Mouse (Mus musculus) thymus, adult 2 months (tissue): ENCODE results near the gene Nhp2. TPM values are rescaled to one million over a fixed set of nuclear protein-coding genes. Genes with fewer than 3 reads are reported as not detected.

Experiments used
- DNase-seq: peaks from one replicate; pipeline ENCODE4 v3.0.0; 2021
- H3K27ac ChIP-seq: fragments of 200-500 bp; 2 replicates; pipeline ENCODE4 v1.5.1; 2012; ENCODE audit warnings: low read length, control low read depth; ENCODE audit not compliant: control insufficient read depth, insufficient read depth
- H3K27me3 ChIP-seq: fragments of 200-500 bp; 2 replicates; pipeline ENCODE4 v1.6.1; 2012; ENCODE audit warnings: mild to moderate bottlenecking, low read length, moderate library complexity, mixed read lengths; ENCODE audit not compliant: control insufficient read depth, insufficient read depth
- H3K36me3 ChIP-seq: fragments of 200-500 bp; 2 replicates; pipeline ENCODE4 v1.6.1; 2012; ENCODE audit warnings: mild to moderate bottlenecking, low read length, moderate library complexity; ENCODE audit not compliant: control insufficient read depth, insufficient read depth
- H3K4me1 ChIP-seq: fragments of 200-500 bp; replicated peaks from 2 replicates; pipeline ENCODE4 v1.6.1; 2012; ENCODE audit warnings: low read length; ENCODE audit not compliant: control insufficient read depth, insufficient read depth
- H3K4me3 ChIP-seq: fragments of 200-500 bp; 2 replicates; pipeline ENCODE4 v1.5.1; 2012; ENCODE audit warnings: mild to moderate bottlenecking, low read length, control low read depth, moderate library complexity; ENCODE audit not compliant: control insufficient read depth, insufficient read depth
- CTCF ChIP-seq: fragments of 200-500 bp; IDR thresholded peaks from 2 replicates; pipeline ENCODE4 v1.5.1; 2012; ENCODE audit warnings: mild to moderate bottlenecking, control low read depth, low read length, moderate library complexity, borderline replicate concordance; ENCODE audit not compliant: control insufficient read depth, poor library complexity, insufficient read depth; ENCODE audit errors: extremely low read depth
- POLR2A ChIP-seq: fragments of 200-500 bp; IDR thresholded peaks from 2 replicates; pipeline ENCODE4 v1.6.1; 2012; ENCODE audit warnings: mild to moderate bottlenecking, low read length, control low read depth, moderate library complexity; ENCODE audit not compliant: control insufficient read depth, poor library complexity, insufficient read depth; ENCODE audit errors: extremely low read depth
- WGBS: fragments of 180-500 bp; shearing (Covaris S2); methylation state at CpG from one replicate; pipeline ENCODE4 v1.1.7; 2018; 5-methylcytosine and 5-hydroxymethylcytosine counted together
- polyA plus RNA-seq: library from polyadenylated mRNA; depleted of rRNA; stranded (reverse); fragments of >200 nt; gene quantifications from 2 replicates; pipeline ENCODE4 v1.2.3, GENCODE M21; 2012

Gene Nhp2
- polyA plus RNA-seq, 1 experiment, result 70.8 TPM

GRCm38 (mm10) chr11:51591168-51591567, 28.4 kb upstream of the Nhp2 start:
- no peak for DNase-seq
- Histone ChIP-seq H3K4me1 (no peaks in the 10 kb centered on the region), H3K36me3 (peaks cover 54% of the 10 kb centered on the region), H3K4me3 (no peak overlapping the region), H3K27me3 (no peaks in the 10 kb centered on the region), H3K27ac (no peak overlapping the region)
- TF ChIP-seq POLR2A (no peak), CTCF (no peak)
- WGBS, result 86% methylated on average over 7 of the region's 7 CpGs

GRCm38 (mm10) chr11:51591915-51592314, 27.6 kb upstream of the Nhp2 start:
- Histone ChIP-seq H3K36me3 (peaks cover 61% of the 10 kb centered on the region), H3K27ac (no peak overlapping the region), H3K4me1 (no peaks in the 10 kb centered on the region), H3K4me3 (no peak overlapping the region), H3K27me3 (no peaks in the 10 kb centered on the region)
- DNase-seq, result no peak
- 93% methylated on average over 7 of the region's 7 CpGs for WGBS
- TF ChIP-seq POLR2A (no peak), CTCF (no peak)

- H3K27ac ChIP-seq, result no peak overlapping the region
- no peak for DNase-seq
- H3K4me3 ChIP-seq, result no peak overlapping the region
- H3K36me3 ChIP-seq, result peaks cover 69% of the 10 kb centered on the region
- WGBS, result 94% methylated on average over 4 of the region's 4 CpGs
- no peaks in the 10 kb centered on the region for H3K27me3 ChIP-seq
- TF ChIP-seq POLR2A, result no peak
- no peak for TF ChIP-seq CTCF
- H3K4me1 ChIP-seq, result no peaks in the 10 kb centered on the region
Observed at GRCm38 (mm10) chr11:51593368-51593767, 26.2 kb upstream of the Nhp2 start.

GRCm38 (mm10) chr11:51593849-51594248, 25.7 kb upstream of the Nhp2 start:
- TF ChIP-seq CTCF (no peak), POLR2A (no peak)
- H3K27me3 ChIP-seq, result no peaks in the 10 kb centered on the region
- no peak for DNase-seq
- H3K36me3 ChIP-seq, result peaks cover 74% of the 10 kb centered on the region
- H3K27ac ChIP-seq, result no peak overlapping the region
- WGBS, result 98% methylated on average over 6 of the region's 6 CpGs
- no peak overlapping the region for H3K4me3 ChIP-seq
- no peaks in the 10 kb centered on the region for H3K4me1 ChIP-seq

- WGBS, result 74% methylated on average over 3 of the region's 3 CpGs
- no peak for DNase-seq
- H3K36me3 ChIP-seq, result peaks cover 84% of the 10 kb centered on the region
- H3K27ac ChIP-seq, result no peak overlapping the region
- H3K4me1 ChIP-seq, result no peaks in the 10 kb centered on the region
- TF ChIP-seq POLR2A (no peak), CTCF (no peak)
- H3K27me3 ChIP-seq, result no peaks in the 10 kb centered on the region
- no peak overlapping the region for H3K4me3 ChIP-seq
Observed at GRCm38 (mm10) chr11:51594715-51595350, 24.7 kb upstream of the Nhp2 start.

- Histone ChIP-seq H3K4me3 (no peak overlapping the region), H3K36me3 (peaks cover 91% of the 10 kb centered on the region), H3K27me3 (no peaks in the 10 kb centered on the region), H3K27ac (no peak overlapping the region), H3K4me1 (no peaks in the 10 kb centered on the region)
- DNase-seq, result no peak
- 100% methylated on average over 1 of the region's 1 CpGs for WGBS
- no peak for TF ChIP-seq POLR2A
- no peak for TF ChIP-seq CTCF
Observed at GRCm38 (mm10) chr11:51595459-51596083, 24.0 kb upstream of the Nhp2 start.

- TF ChIP-seq CTCF (no peak), POLR2A (no peak)
- 96% methylated on average over 2 of the region's 2 CpGs for WGBS
- Histone ChIP-seq H3K4me1 (no peaks in the 10 kb centered on the region), H3K4me3 (no peak overlapping the region), H3K27ac (no peak overlapping the region), H3K36me3 (peaks cover 91% of the 10 kb centered on the region), H3K27me3 (no peaks in the 10 kb centered on the region)
- DNase-seq, result no peak
Observed at GRCm38 (mm10) chr11:51597553-51597952, 22.0 kb upstream of the Nhp2 start.
